Mouse (Mus musculus): ENCODE data around the gene Slc38a9. TPM values are rescaled to one million over a fixed set of nuclear protein-coding genes. Genes with fewer than 3 reads are reported as not detected.

The Slc38a9 gene
- polyA plus RNA-seq, 1 experiment, result 8.2 TPM

GRCm38 (mm10) chr13:112771447-112772208, 111.1 kb downstream of the Slc38a9 start:
- peak overlapping the region; percentile 97 for H3K27ac ChIP-seq (ENCODE audit: insufficient read depth, low read depth, low read length)
- H3K4me3 ChIP-seq (ENCODE audit: insufficient read depth, low read depth, low read length), result no peak overlapping the region
- WGBS, result 38% methylated on average over 15 of the region's 15 CpGs
- H3K36me3 ChIP-seq (ENCODE audit: control insufficient read depth, insufficient read depth, low read length), result no peaks in the 10 kb centered on the region
- TF ChIP-seq POLR2A (IDR thresholded peaks at IDR 0.05; ENCODE audit: low read depth, low read length) (no peak), CTCF (conservative IDR thresholded peaks at IDR 0.05; ENCODE audit: insufficient read depth, insufficient read length, low read depth, low read length) (no peak)
- peak; percentile 88 for DNase-seq
- no peaks in the 10 kb centered on the region for H3K27me3 ChIP-seq (replicated peaks; ENCODE audit: control insufficient read depth, insufficient read depth, low read length)
- H3K4me1 ChIP-seq (ENCODE audit: control insufficient read depth, insufficient read depth, low read length), result peaks cover 9% of the 10 kb centered on the region

- H3K4me1 ChIP-seq (ENCODE audit: control insufficient read depth, insufficient read depth, low read length), result peaks cover 9% of the 10 kb centered on the region
- H3K27ac ChIP-seq (ENCODE audit: insufficient read depth, low read depth, low read length), result peak overlapping the region; percentile 97
- H3K4me3 ChIP-seq (ENCODE audit: insufficient read depth, low read depth, low read length), result no peak overlapping the region
- H3K36me3 ChIP-seq (ENCODE audit: control insufficient read depth, insufficient read depth, low read length), result no peaks in the 10 kb centered on the region
- no peaks in the 10 kb centered on the region for H3K27me3 ChIP-seq (replicated peaks; ENCODE audit: control insufficient read depth, insufficient read depth, low read length)
- WGBS, result 48% methylated on average over 11 of the region's 11 CpGs
- TF ChIP-seq CTCF (conservative IDR thresholded peaks at IDR 0.05; ENCODE audit: insufficient read depth, insufficient read length, low read depth, low read length), result no peak
- TF ChIP-seq POLR2A (IDR thresholded peaks at IDR 0.05; ENCODE audit: low read depth, low read length), result no peak
- peak; percentile 76 for DNase-seq
These were observed 111.7 kb downstream of the Slc38a9 start for GRCm38 (mm10) chr13:112772252-112772651.

GRCm38 (mm10) chr13:112772861-112773260, 112.3 kb downstream of the Slc38a9 start:
- peak overlapping the region; percentile 97 for H3K27ac ChIP-seq (ENCODE audit: insufficient read depth, low read depth, low read length)
- H3K4me1 ChIP-seq (ENCODE audit: control insufficient read depth, insufficient read depth, low read length), result peaks cover 9% of the 10 kb centered on the region
- H3K4me3 ChIP-seq (ENCODE audit: insufficient read depth, low read depth, low read length), result no peak overlapping the region
- TF ChIP-seq CTCF (conservative IDR thresholded peaks at IDR 0.05; ENCODE audit: insufficient read depth, insufficient read length, low read depth, low read length) (no peak), POLR2A (IDR thresholded peaks at IDR 0.05; ENCODE audit: low read depth, low read length) (no peak)
- no peaks in the 10 kb centered on the region for H3K36me3 ChIP-seq (ENCODE audit: control insufficient read depth, insufficient read depth, low read length)
- 59% methylated on average over 14 of the region's 14 CpGs for WGBS
- DNase-seq, result peak; percentile 24
- no peaks in the 10 kb centered on the region for H3K27me3 ChIP-seq (replicated peaks; ENCODE audit: control insufficient read depth, insufficient read depth, low read length)

GRCm38 (mm10) chr13:112773991-112774675, 113.6 kb downstream of the Slc38a9 start:
- Histone ChIP-seq H3K27ac (ENCODE audit: insufficient read depth, low read depth, low read length) (no peak overlapping the region), H3K4me1 (ENCODE audit: control insufficient read depth, insufficient read depth, low read length) (peaks cover 9% of the 10 kb centered on the region), H3K4me3 (ENCODE audit: insufficient read depth, low read depth, low read length) (no peak overlapping the region), H3K27me3 (replicated peaks; ENCODE audit: control insufficient read depth, insufficient read depth, low read length) (no peaks in the 10 kb centered on the region), H3K36me3 (ENCODE audit: control insufficient read depth, insufficient read depth, low read length) (no peaks in the 10 kb centered on the region)
- 90% methylated on average over 3 of the region's 3 CpGs for WGBS
- DNase-seq, result no peak
- TF ChIP-seq POLR2A (IDR thresholded peaks at IDR 0.05; ENCODE audit: low read depth, low read length) (no peak), CTCF (conservative IDR thresholded peaks at IDR 0.05; ENCODE audit: insufficient read depth, insufficient read length, low read depth, low read length) (no peak)

- 77% methylated on average over 10 of the region's 10 CpGs for WGBS
- TF ChIP-seq POLR2A (IDR thresholded peaks at IDR 0.05; ENCODE audit: low read depth, low read length) (no peak), CTCF (conservative IDR thresholded peaks at IDR 0.05; ENCODE audit: insufficient read depth, insufficient read length, low read depth, low read length) (no peak)
- Histone ChIP-seq H3K27ac (ENCODE audit: insufficient read depth, low read depth, low read length) (peak overlapping the region; percentile 49; the same call in 1 of the 2 replicates), H3K4me1 (ENCODE audit: control insufficient read depth, insufficient read depth, low read length) (peaks cover 3% of the 10 kb centered on the region), H3K4me3 (ENCODE audit: insufficient read depth, low read depth, low read length) (no peak overlapping the region), H3K27me3 (replicated peaks; ENCODE audit: control insufficient read depth, insufficient read depth, low read length) (no peaks in the 10 kb centered on the region), H3K36me3 (ENCODE audit: control insufficient read depth, insufficient read depth, low read length) (no peaks in the 10 kb centered on the region)
- peak; percentile 67 for DNase-seq
These were observed 115.3 kb downstream of the Slc38a9 start for GRCm38 (mm10) chr13:112775856-112776255.

GRCm38 (mm10) chr13:112778407-112778806, 117.9 kb downstream of the Slc38a9 start:
- Histone ChIP-seq H3K36me3 (ENCODE audit: control insufficient read depth, insufficient read depth, low read length) (no peaks in the 10 kb centered on the region), H3K4me1 (ENCODE audit: control insufficient read depth, insufficient read depth, low read length) (no peaks in the 10 kb centered on the region), H3K27me3 (replicated peaks; ENCODE audit: control insufficient read depth, insufficient read depth, low read length) (no peaks in the 10 kb centered on the region), H3K4me3 (ENCODE audit: insufficient read depth, low read depth, low read length) (no peak overlapping the region), H3K27ac (ENCODE audit: insufficient read depth, low read depth, low read length) (no peak overlapping the region)
- TF ChIP-seq POLR2A (IDR thresholded peaks at IDR 0.05; ENCODE audit: low read depth, low read length) (no peak), CTCF (conservative IDR thresholded peaks at IDR 0.05; ENCODE audit: insufficient read depth, insufficient read length, low read depth, low read length) (no peak)
- 72% methylated on average over 5 of the region's 5 CpGs for WGBS
- no peak for DNase-seq

- no peaks in the 10 kb centered on the region for H3K36me3 ChIP-seq (ENCODE audit: control insufficient read depth, insufficient read depth, low read length)
- H3K27ac ChIP-seq (ENCODE audit: insufficient read depth, low read depth, low read length), result no peak overlapping the region
- H3K4me1 ChIP-seq (ENCODE audit: control insufficient read depth, insufficient read depth, low read length), result no peaks in the 10 kb centered on the region
- TF ChIP-seq CTCF (conservative IDR thresholded peaks at IDR 0.05; ENCODE audit: insufficient read depth, insufficient read length, low read depth, low read length) (no peak), POLR2A (IDR thresholded peaks at IDR 0.05; ENCODE audit: low read depth, low read length) (no peak)
- WGBS, result 84% methylated on average over 7 of the region's 7 CpGs
- DNase-seq, result no peak
- no peak overlapping the region for H3K4me3 ChIP-seq (ENCODE audit: insufficient read depth, low read depth, low read length)
- H3K27me3 ChIP-seq (replicated peaks; ENCODE audit: control insufficient read depth, insufficient read depth, low read length), result no peaks in the 10 kb centered on the region
These were observed 124.8 kb downstream of the Slc38a9 start for GRCm38 (mm10) chr13:112785305-112785704.

All from kidney, adult 2 months (tissue).